Mouse (Mus musculus) embryonic facial prominence, embryonic 14.5 days (tissue): ENCODE data around the gene Vps41. TPM values are rescaled to one million over a fixed set of nuclear protein-coding genes. Genes with fewer than 3 reads are reported as not detected.

Source experiments
- ATAC-seq: fragments of 200-750 bp; cut with Nextera tagmentation; 2 replicates; pipeline ENCODE4 v1.8.0; 2017; ENCODE audit warnings: low read depth, moderate number of reproducible peaks, moderate TSS enrichment
- DNase-seq: peaks from one replicate; pipeline ENCODE4 v3.0.0-alpha.2; 2015; ENCODE audit warnings: low spot score
- H3K27ac ChIP-seq: fragments of 300-500 bp; sonication (generic); replicated peaks from 2 replicates; pipeline ENCODE4 v1.5.1; 2014; ENCODE audit warnings: low read depth, mild to moderate bottlenecking, low read length, moderate library complexity
- H3K27me3 ChIP-seq: fragments of 300-500 bp; sonication (generic); replicated peaks from 2 replicates; pipeline ENCODE4 v1.6.1; 2014; ENCODE audit warnings: low read length; ENCODE audit not compliant: control insufficient read depth, insufficient read depth
- H3K36me3 ChIP-seq: fragments of 300-500 bp; sonication (generic); 2 replicates; pipeline ENCODE4 v1.6.1; 2014; ENCODE audit warnings: low read length, mixed read lengths; ENCODE audit not compliant: control insufficient read depth, insufficient read depth
- H3K4me1 ChIP-seq: fragments of 300-500 bp; sonication (generic); 2 replicates; pipeline ENCODE4 v1.6.1; 2014; ENCODE audit warnings: antibody characterized with exemption, low read length; ENCODE audit not compliant: control insufficient read depth, insufficient read depth
- H3K4me2 ChIP-seq: fragments of 300-500 bp; sonication (generic); 2 replicates; pipeline ENCODE4 v1.6.1; 2014; ENCODE audit warnings: low read depth, mild to moderate bottlenecking, low read length, moderate library complexity, mixed read lengths
- H3K4me3 ChIP-seq: fragments of 300-500 bp; sonication (generic); 2 replicates; pipeline ENCODE4 v1.5.1; 2014; ENCODE audit warnings: low read depth, mild to moderate bottlenecking, low read length
- H3K9ac ChIP-seq: fragments of 300-500 bp; sonication (generic); 2 replicates; pipeline ENCODE4 v1.6.1; 2014; ENCODE audit warnings: low read depth, mild to moderate bottlenecking, low read length, moderate library complexity, mixed read lengths
- H3K9me3 ChIP-seq: fragments of 300-500 bp; sonication (generic); 2 replicates; pipeline ENCODE4 v1.6.1; 2016; ENCODE audit warnings: low read length; ENCODE audit not compliant: control insufficient read depth
- WGBS: fragments of 180-500 bp; shearing (Covaris S2); extraction: QIAGEN DNeasy Blood & Tissue Kit; methylation state at CpG from one replicate; pipeline ENCODE4 v1.1.7; 2014; 5-methylcytosine and 5-hydroxymethylcytosine counted together
- polyA plus RNA-seq: library from polyadenylated mRNA; unstranded; fragments of >200 nt; fragmentation: Nextera tagmentation; extraction: Ambion mirVana; gene quantifications from 2 replicates; pipeline ENCODE4 v1.2.1, GENCODE M21; 2014

Vps41 gene
- polyA plus RNA-seq, 1 experiment from 2014 or later = 70.6 TPM

DNA sequence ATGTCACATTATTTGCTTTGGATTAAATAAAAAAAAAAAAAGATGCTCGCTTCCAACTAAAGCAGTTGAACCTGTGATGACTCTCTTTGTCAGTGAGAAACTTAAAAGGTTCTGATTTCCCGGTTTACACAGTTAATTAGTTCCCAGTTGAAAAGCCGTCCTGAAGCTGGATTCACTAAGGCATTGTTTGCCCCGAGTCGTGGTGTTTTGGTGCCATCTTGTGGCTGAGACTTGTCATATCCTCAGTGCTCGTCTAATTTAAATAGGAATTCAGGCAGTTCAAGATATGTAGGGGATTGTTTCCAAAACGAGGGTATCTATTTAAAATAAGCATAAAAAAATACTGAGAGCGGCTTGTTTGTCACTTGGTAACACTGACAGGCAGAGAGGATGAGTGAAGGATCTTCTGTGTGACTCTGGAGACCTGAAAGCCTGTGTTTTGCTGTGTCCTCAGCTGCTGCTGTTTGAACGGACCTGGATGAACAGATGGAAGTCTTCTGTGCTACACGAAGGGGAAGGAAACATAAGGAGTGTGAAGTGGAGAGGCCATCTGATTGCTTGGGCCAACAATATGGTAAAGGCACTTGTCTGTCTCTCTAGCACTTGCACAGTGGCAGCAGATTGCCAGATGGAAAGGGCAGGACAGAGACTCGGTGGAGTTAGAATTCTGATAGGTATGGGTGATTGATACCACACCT lies 93.0 kb downstream of the Vps41 start:
- DNase-seq (peak; percentile 78), ATAC-seq (peak; percentile 72; the same call in 1 of the 2 replicates)
- no peak overlapping the region for H3K9ac ChIP-seq
- H3K4me1 ChIP-seq = no peaks in the 10 kb centered on the region
- 18% methylated on average over 11 of the region's 11 CpGs for WGBS
- no peak overlapping the region for H3K4me2 ChIP-seq
- H3K36me3 ChIP-seq = peaks cover 18% of the 10 kb centered on the region
- no peak overlapping the region for H3K4me3 ChIP-seq
- no peak overlapping the region for H3K27ac ChIP-seq
- no peaks in the 10 kb centered on the region for H3K27me3 ChIP-seq
- no peaks in the 10 kb centered on the region for H3K9me3 ChIP-seq

DNA sequence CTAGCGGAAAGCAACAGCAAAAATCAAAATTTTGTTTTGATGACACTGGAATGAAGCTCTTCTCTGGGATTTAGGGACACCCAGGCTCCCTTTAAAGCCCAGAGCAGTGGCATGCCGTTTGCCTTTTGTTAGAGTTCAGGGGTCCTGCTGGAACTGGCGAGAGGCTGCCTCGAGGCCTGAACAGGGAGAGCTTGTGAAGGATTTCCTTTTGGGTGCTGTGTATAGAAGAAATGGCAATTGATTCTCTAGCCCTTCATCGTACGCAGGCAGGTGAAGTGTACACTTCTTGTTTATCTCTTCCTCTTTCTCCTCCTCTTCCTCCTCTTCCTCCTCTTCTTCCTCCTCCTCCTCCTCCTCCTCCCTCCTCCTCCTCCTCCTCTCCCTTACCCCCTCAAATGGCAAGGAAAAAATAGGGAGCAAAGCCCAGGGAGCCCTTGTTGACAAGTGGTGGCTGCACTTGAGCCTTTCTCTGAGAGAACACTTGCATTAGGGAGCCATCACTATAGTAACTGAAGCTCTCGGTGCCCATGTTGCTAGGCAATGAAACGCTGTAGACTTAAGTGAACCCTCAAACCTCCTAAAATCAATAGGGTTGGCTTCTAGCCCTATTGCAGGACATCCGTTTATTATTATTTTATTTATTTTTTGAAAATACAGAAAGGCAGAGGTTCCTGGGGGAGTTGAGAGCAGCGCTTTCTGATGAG lies 107.5 kb downstream of the Vps41 start:
- H3K27ac ChIP-seq = no peak overlapping the region
- H3K4me3 ChIP-seq = no peak overlapping the region
- WGBS = 79% methylated on average over 10 of the region's 10 CpGs
- H3K9me3 ChIP-seq = no peaks in the 10 kb centered on the region
- H3K36me3 ChIP-seq = peaks cover 12% of the 10 kb centered on the region; the same call in 1 of the 2 replicates
- ATAC-seq (no peak), DNase-seq (no peak)
- no peaks in the 10 kb centered on the region for H3K27me3 ChIP-seq
- H3K4me2 ChIP-seq = no peak overlapping the region
- H3K9ac ChIP-seq = no peak overlapping the region
- H3K4me1 ChIP-seq = no peaks in the 10 kb centered on the region

- H3K4me3 ChIP-seq = no peak overlapping the region
- DNase-seq (no peak), ATAC-seq (no peak)
- H3K36me3 ChIP-seq = peaks cover 12% of the 10 kb centered on the region; the same call in 1 of the 2 replicates
- H3K9ac ChIP-seq = no peak overlapping the region
- 89% methylated on average over 10 of the region's 10 CpGs for WGBS
- no peaks in the 10 kb centered on the region for H3K27me3 ChIP-seq
- no peak overlapping the region for H3K4me2 ChIP-seq
- no peak overlapping the region for H3K27ac ChIP-seq
- H3K9me3 ChIP-seq = no peaks in the 10 kb centered on the region
- H3K4me1 ChIP-seq = no peaks in the 10 kb centered on the region
Measured at GRCm38 (mm10) chr13:18827029-18827428, 109.9 kb downstream of the Vps41 start.

DNA sequence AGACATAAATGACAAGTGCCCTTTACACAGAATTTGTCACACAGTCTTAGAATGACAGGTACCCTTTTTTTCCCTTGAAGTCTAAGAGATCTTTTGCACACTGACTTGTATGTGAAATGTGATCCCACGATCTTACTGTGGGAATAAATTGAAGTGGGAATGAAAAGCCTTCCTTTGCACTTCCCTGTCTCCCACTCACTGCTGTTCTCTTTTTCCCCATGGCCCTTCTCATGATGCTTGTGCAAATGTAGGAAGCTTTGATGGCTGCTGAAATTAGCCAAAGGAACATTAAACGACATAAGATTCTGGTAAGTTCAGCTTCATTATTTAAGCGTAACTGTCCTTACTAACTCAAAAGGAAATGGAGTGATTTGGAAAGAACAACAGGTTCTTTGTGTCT lies 113.4 kb downstream of the Vps41 start:
- Histone ChIP-seq H3K9me3 (no peaks in the 10 kb centered on the region), H3K36me3 (peaks cover 8% of the 10 kb centered on the region; the same call in 1 of the 2 replicates), H3K9ac (no peak overlapping the region), H3K4me2 (no peak overlapping the region), H3K27ac (no peak overlapping the region), H3K4me1 (no peaks in the 10 kb centered on the region), H3K27me3 (no peaks in the 10 kb centered on the region), H3K4me3 (no peak overlapping the region)
- no peak for ATAC-seq
- DNase-seq = no peak
- 68% methylated on average over 3 of the region's 3 CpGs for WGBS

GRCm38 (mm10) chr13:18839231-18839630 lies 122.1 kb downstream of the Vps41 start:
- ATAC-seq = no peak
- Histone ChIP-seq H3K36me3 (peaks cover 14% of the 10 kb centered on the region; the same call in 1 of the 2 replicates), H3K9me3 (no peaks in the 10 kb centered on the region), H3K27ac (no peak overlapping the region), H3K4me1 (no peaks in the 10 kb centered on the region), H3K9ac (no peak overlapping the region), H3K4me3 (no peak overlapping the region), H3K27me3 (no peaks in the 10 kb centered on the region), H3K4me2 (no peak overlapping the region)
- WGBS = 88% methylated on average over 4 of the region's 4 CpGs
- no peak for DNase-seq

DNA sequence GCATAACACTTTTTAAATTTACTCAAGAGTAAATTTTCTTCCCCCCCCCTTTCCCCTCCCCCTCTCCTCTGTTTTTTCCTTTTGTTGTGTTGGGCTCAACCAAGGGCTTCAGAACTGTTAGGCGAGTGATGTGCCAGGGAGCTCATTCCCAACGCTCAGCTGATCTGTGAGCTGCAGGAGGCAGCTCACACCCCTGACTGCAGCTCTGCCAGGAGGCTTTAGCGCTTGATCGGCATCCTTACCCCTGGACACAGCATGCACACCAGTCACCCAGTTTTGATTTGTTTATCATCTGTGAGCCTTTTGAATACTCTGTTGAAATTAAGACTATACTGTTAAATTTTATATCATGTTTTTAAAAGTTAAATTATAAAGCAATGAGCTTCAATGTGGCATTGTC lies 123.3 kb downstream of the Vps41 start:
- Histone ChIP-seq H3K9me3 (no peaks in the 10 kb centered on the region), H3K4me1 (no peaks in the 10 kb centered on the region), H3K4me3 (no peak overlapping the region), H3K36me3 (peaks cover 14% of the 10 kb centered on the region; the same call in 1 of the 2 replicates), H3K4me2 (no peak overlapping the region), H3K27ac (no peak overlapping the region), H3K27me3 (no peaks in the 10 kb centered on the region), H3K9ac (no peak overlapping the region)
- no peak for ATAC-seq
- no peak for DNase-seq
- 67% methylated on average over 4 of the region's 4 CpGs for WGBS

- WGBS = 71% methylated on average over 2 of the region's 2 CpGs
- no peak overlapping the region for H3K4me3 ChIP-seq
- no peak overlapping the region for H3K9ac ChIP-seq
- no peak for DNase-seq
- no peaks in the 10 kb centered on the region for H3K27me3 ChIP-seq
- H3K4me2 ChIP-seq = no peak overlapping the region
- H3K9me3 ChIP-seq = no peaks in the 10 kb centered on the region
- H3K27ac ChIP-seq = no peak overlapping the region
- H3K4me1 ChIP-seq = no peaks in the 10 kb centered on the region
- no peak for ATAC-seq
- H3K36me3 ChIP-seq = peaks cover 19% of the 10 kb centered on the region; the same call in 1 of the 2 replicates
Measured at GRCm38 (mm10) chr13:18841019-18841418, 123.9 kb downstream of the Vps41 start.

GRCm38 (mm10) chr13:18841752-18842282 lies 124.7 kb downstream of the Vps41 start:
- H3K9me3 ChIP-seq = no peaks in the 10 kb centered on the region
- peaks cover 25% of the 10 kb centered on the region; the same call in 1 of the 2 replicates for H3K36me3 ChIP-seq
- DNase-seq (no peak), ATAC-seq (no peak)
- no peak overlapping the region for H3K9ac ChIP-seq
- H3K4me1 ChIP-seq = no peaks in the 10 kb centered on the region
- WGBS = 89% methylated on average over 6 of the region's 6 CpGs
- no peaks in the 10 kb centered on the region for H3K27me3 ChIP-seq
- H3K4me2 ChIP-seq = no peak overlapping the region
- no peak overlapping the region for H3K27ac ChIP-seq
- no peak overlapping the region for H3K4me3 ChIP-seq
